Mouse (Mus musculus): Measurements from ENCODE around the gene Rasgef1b. TPM values are rescaled to one million over a fixed set of nuclear protein-coding genes. Genes with fewer than 3 reads are reported as not detected.
A peak's percentile ranks its signal among the peaks of the same experiment; 100 is the strongest.

Gene Rasgef1b
- total RNA-seq, 2 experiments from 2014 or later: 0.85 to 1.2 TPM

GRCm38 (mm10) chr5:99496931-99497782 lies 231.7 kb downstream of the Rasgef1b start:
- ATAC-seq (ENCODE audit: poor library complexity, severe bottlenecking): no peak

- no peak for ATAC-seq (ENCODE audit: poor library complexity, severe bottlenecking)
Measured at GRCm38 (mm10) chr5:99496157-99496453, 232.8 kb downstream of the Rasgef1b start.

GRCm38 (mm10) chr5:99495354-99496156 lies 233.3 kb downstream of the Rasgef1b start:
- ATAC-seq (ENCODE audit: poor library complexity, severe bottlenecking): peak; percentile 34; the same call in 1 of the 2 replicates

GRCm38 (mm10) chr5:99493861-99494260 lies 235.0 kb downstream of the Rasgef1b start:
- ATAC-seq (ENCODE audit: poor library complexity, severe bottlenecking): no peak

GRCm38 (mm10) chr5:99493017-99493416 lies 235.8 kb downstream of the Rasgef1b start:
- no peak for ATAC-seq (ENCODE audit: poor library complexity, severe bottlenecking)

GRCm38 (mm10) chr5:99488479-99489158 lies 240.2 kb downstream of the Rasgef1b start:
- ATAC-seq (ENCODE audit: poor library complexity, severe bottlenecking): peak; percentile 73

- peak; percentile 33; the same call in 1 of the 2 replicates for ATAC-seq (ENCODE audit: poor library complexity, severe bottlenecking)
Measured at GRCm38 (mm10) chr5:99487009-99487858, 241.6 kb downstream of the Rasgef1b start.

- ATAC-seq (ENCODE audit: poor library complexity, severe bottlenecking): no peak
Measured at GRCm38 (mm10) chr5:99483162-99483561, 245.7 kb downstream of the Rasgef1b start.

- no peak for ATAC-seq (ENCODE audit: poor library complexity, severe bottlenecking)
Measured at GRCm38 (mm10) chr5:99482524-99482923, 246.3 kb downstream of the Rasgef1b start.

GRCm38 (mm10) chr5:99482016-99482415 lies 246.8 kb downstream of the Rasgef1b start:
- no peak for ATAC-seq (ENCODE audit: poor library complexity, severe bottlenecking)

- no peak for ATAC-seq (ENCODE audit: poor library complexity, severe bottlenecking)
Measured at GRCm38 (mm10) chr5:99480078-99481031, 248.5 kb downstream of the Rasgef1b start.

GRCm38 (mm10) chr5:99479263-99480077 lies 249.4 kb downstream of the Rasgef1b start:
- ATAC-seq (ENCODE audit: poor library complexity, severe bottlenecking): peak; percentile 52

GRCm38 (mm10) chr5:99478716-99479115 lies 250.1 kb downstream of the Rasgef1b start:
- no peak for ATAC-seq (ENCODE audit: poor library complexity, severe bottlenecking)

- no peak for ATAC-seq (ENCODE audit: poor library complexity, severe bottlenecking)
Measured at GRCm38 (mm10) chr5:99477420-99477815, 251.4 kb downstream of the Rasgef1b start.

GRCm38 (mm10) chr5:99476640-99477419 lies 252.0 kb downstream of the Rasgef1b start:
- ATAC-seq (ENCODE audit: poor library complexity, severe bottlenecking): 0 out of 2 replicates have a peak, but pooled peaks have one; percentile 48

- ATAC-seq (ENCODE audit: poor library complexity, severe bottlenecking): no peak
Measured at GRCm38 (mm10) chr5:99472607-99473335, 256.1 kb downstream of the Rasgef1b start.

- ATAC-seq (ENCODE audit: poor library complexity, severe bottlenecking): no peak
Measured at GRCm38 (mm10) chr5:99471790-99472189, 257.1 kb downstream of the Rasgef1b start.

Measured in megakaryocyte, adult 5-6 weeks (primary cell).